Mouse (Mus musculus) neural tube, embryonic 14.5 days (tissue): ENCODE results near the gene Shld1. TPM values are rescaled to one million over a fixed set of nuclear protein-coding genes. Genes with fewer than 3 reads are reported as not detected.

ENCODE experiments used
- ATAC-seq: fragments of 200-750 bp; cut with Nextera tagmentation; 2 replicates; pipeline ENCODE4 v1.8.0; 2017; ENCODE audit warnings: low read depth, mild to moderate bottlenecking, moderate TSS enrichment, moderate library complexity
- H3K27ac ChIP-seq: fragments of 300-500 bp; sonication (generic); 2 replicates; pipeline ENCODE4 v1.5.1; 2014; ENCODE audit warnings: low read depth, mild to moderate bottlenecking, control low read depth, low read length, moderate library complexity, mixed read lengths
- H3K27me3 ChIP-seq: fragments of 300-500 bp; sonication (generic); 2 replicates; pipeline ENCODE4 v1.6.1; 2014; ENCODE audit warnings: low read length; ENCODE audit not compliant: control insufficient read depth, insufficient read depth
- H3K36me3 ChIP-seq: fragments of 300-500 bp; sonication (generic); 2 replicates; pipeline ENCODE4 v1.6.1; 2014; ENCODE audit warnings: low read length, mixed read lengths; ENCODE audit not compliant: control insufficient read depth, insufficient read depth
- H3K4me1 ChIP-seq: fragments of 300-500 bp; sonication (generic); 2 replicates; pipeline ENCODE4 v1.6.1; 2014; ENCODE audit warnings: low read length; ENCODE audit not compliant: control insufficient read depth, insufficient read depth
- H3K4me2 ChIP-seq: fragments of 300-500 bp; sonication (generic); 2 replicates; pipeline ENCODE4 v1.6.1; 2014; ENCODE audit warnings: mild to moderate bottlenecking, low read depth, low read length, control low read depth
- H3K4me3 ChIP-seq: fragments of 300-500 bp; sonication (generic); 2 replicates; pipeline ENCODE4 v1.5.1; 2014; ENCODE audit warnings: low read depth, low read length, control low read depth, mixed read lengths
- H3K9ac ChIP-seq: fragments of 300-500 bp; sonication (generic); replicated peaks from 2 replicates; pipeline ENCODE4 v1.6.1; 2014; ENCODE audit warnings: low read depth, mild to moderate bottlenecking, control low read depth, low read length, mixed read lengths
- H3K9me3 ChIP-seq: fragments of 300-500 bp; sonication (generic); 2 replicates; pipeline ENCODE4 v1.6.1; 2016; ENCODE audit warnings: low read length; ENCODE audit not compliant: control insufficient read depth
- WGBS: fragments of 180-500 bp; shearing (Covaris S2); extraction: QIAGEN DNeasy Blood & Tissue Kit; methylation state at CpG from one replicate; pipeline ENCODE4 v1.1.7; 2014; 5-methylcytosine and 5-hydroxymethylcytosine counted together
- polyA plus RNA-seq: library from polyadenylated mRNA; unstranded; fragments of >200 nt; fragmentation: Nextera tagmentation; extraction: Ambion mirVana; gene quantifications from 2 replicates; pipeline ENCODE4 v1.2.1, GENCODE M21; 2014

The Shld1 gene
- polyA plus RNA-seq, 1 experiment from 2014 or later = 22.1 TPM

DNA sequence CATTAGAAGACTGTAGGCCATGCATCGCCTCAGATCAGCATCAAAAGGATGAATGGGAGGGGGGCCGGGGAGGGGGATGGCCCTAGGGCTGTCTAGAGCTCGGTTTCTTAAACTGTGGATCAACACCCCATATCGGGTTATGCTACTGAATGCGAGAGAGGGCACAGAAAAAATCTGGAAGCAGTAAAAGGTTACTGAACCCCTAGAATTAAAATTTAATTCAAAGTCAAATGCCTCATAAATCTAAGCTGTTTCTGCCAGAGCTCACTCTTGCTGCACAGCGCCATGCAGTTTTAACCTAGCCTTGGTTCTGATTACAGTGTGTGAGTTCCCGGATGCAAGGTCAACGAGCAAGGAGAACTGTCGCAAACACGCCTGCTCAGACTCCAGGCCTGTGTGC is 34.3 kb upstream of the Shld1 start:
- no peak overlapping the region for H3K9ac ChIP-seq
- H3K27ac ChIP-seq = no peak overlapping the region
- no peaks in the 10 kb centered on the region for H3K27me3 ChIP-seq
- H3K4me1 ChIP-seq = no peaks in the 10 kb centered on the region
- no peak overlapping the region for H3K4me2 ChIP-seq
- no peaks in the 10 kb centered on the region for H3K9me3 ChIP-seq
- WGBS = 43% methylated on average over 10 of the region's 10 CpGs
- H3K36me3 ChIP-seq = no peaks in the 10 kb centered on the region
- peak; percentile 79; the same call in 1 of the 2 replicates for ATAC-seq
- no peak overlapping the region for H3K4me3 ChIP-seq

DNA sequence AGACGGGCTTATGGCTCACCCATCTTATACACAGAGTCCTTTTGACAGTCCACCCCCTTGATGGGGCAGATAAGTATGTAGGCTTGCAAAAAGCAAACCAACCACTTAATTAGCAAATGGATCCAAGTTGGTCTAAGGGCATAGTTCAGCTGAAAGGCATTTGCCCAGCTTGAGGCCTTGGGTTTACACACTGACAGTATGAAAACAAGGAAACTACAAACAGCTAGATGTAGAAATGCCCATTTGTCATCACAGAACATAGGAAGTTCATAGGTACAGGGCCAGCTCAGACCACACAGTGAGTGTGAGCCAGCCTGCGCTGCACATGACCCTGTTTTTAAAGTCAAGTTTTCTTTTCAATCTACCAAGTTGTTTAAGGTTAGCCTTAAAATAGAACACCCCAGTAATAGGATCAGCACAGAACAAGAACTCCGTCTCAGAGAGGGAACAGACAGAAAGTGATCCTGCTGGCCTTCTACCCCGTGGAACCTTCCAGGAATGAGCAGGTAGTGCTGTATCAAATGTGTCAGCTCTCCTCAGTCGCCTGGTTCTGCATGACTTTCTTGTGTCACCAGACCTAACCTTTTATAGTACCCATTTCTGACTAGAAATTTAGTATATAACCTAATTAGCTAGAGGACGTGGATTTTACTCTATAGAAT is 31.8 kb upstream of the Shld1 start:
- H3K9me3 ChIP-seq = no peaks in the 10 kb centered on the region
- no peaks in the 10 kb centered on the region for H3K4me1 ChIP-seq
- 86% methylated on average over 6 of the region's 6 CpGs for WGBS
- no peak overlapping the region for H3K27ac ChIP-seq
- no peak for ATAC-seq
- H3K9ac ChIP-seq = no peak overlapping the region
- H3K4me2 ChIP-seq = no peak overlapping the region
- H3K4me3 ChIP-seq = no peak overlapping the region
- H3K27me3 ChIP-seq = no peaks in the 10 kb centered on the region
- no peaks in the 10 kb centered on the region for H3K36me3 ChIP-seq

DNA sequence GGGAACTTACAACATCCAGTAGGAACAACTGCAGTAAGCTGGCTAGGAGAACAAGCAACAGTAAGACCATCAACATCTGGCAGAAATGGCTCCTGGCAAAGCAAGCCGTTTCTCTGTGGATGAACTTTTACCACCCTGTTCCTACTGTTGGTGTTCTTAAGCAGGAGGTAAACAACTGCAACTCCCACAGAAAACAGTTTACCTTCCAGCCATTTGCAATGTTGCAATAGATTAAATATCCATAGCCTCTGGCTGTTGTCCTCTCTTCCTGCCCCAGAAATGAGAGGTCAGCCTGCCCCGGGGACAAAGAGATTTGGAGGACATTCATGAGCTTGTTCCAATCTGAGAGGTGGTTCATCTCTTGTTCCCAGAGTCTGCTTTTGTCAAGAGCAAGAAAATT is 29.5 kb upstream of the Shld1 start:
- ATAC-seq = no peak
- Histone ChIP-seq H3K9ac (no peak overlapping the region), H3K4me1 (no peaks in the 10 kb centered on the region), H3K27ac (no peak overlapping the region), H3K36me3 (no peaks in the 10 kb centered on the region), H3K4me3 (no peak overlapping the region), H3K9me3 (no peaks in the 10 kb centered on the region), H3K27me3 (no peaks in the 10 kb centered on the region), H3K4me2 (no peak overlapping the region)
- 81% methylated on average over 2 of the region's 2 CpGs for WGBS

DNA sequence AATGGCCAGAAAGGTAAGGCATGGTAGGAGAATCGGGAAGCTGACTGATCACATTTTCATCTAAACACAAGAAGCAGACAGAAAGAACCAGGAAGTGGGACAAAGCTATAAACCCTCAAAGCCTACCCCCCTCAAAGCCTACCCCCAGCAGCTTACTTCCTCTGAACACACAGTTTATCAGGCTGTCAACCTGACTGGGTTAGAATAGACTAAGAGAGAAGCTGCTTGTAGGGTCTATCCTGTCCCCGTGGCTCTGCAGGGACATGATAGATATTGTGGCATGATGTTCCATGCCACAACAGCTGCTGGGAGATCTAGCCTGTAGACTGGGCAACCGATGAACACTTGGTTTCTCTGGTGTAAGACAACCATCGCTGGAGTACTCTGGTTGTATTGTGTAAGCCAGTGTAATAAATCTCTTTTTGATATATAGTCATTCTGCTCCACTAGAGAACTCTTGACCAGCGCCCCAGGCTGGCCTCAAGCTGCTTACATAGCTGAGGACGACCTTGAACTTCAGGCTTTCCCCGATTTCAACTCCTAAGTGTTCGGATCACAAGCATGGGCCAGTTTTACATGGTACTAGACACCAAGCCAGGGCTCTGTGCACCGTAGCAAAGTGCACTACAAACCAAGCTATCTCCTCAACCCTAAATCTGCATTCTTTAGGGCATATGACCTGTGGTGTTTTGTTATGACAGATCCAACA is 28.2 kb upstream of the Shld1 start:
- no peaks in the 10 kb centered on the region for H3K27me3 ChIP-seq
- no peak overlapping the region for H3K4me3 ChIP-seq
- H3K4me1 ChIP-seq = no peaks in the 10 kb centered on the region
- WGBS = 86% methylated on average over 9 of the region's 9 CpGs
- H3K36me3 ChIP-seq = no peaks in the 10 kb centered on the region
- no peaks in the 10 kb centered on the region for H3K9me3 ChIP-seq
- no peak overlapping the region for H3K4me2 ChIP-seq
- no peak for ATAC-seq
- no peak overlapping the region for H3K27ac ChIP-seq
- no peak overlapping the region for H3K9ac ChIP-seq

DNA sequence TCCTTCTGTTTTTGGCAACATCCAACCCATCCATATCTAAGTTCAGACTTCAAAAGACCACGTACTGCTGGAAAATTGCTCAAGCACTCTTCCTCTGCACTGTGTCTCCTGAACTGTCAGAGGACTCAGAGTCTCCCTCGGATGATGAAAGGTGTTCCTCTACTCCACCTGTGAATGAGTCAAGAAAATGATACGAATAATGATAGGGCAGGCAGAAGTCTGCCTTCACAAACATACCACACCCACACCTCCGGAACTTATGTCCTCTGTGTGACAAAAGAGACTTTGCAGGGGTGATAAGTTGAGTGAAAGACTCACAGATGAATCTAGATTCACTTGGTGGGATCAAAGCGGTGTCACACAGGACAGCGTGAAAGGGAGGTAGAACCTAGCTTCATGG is 17.6 kb upstream of the Shld1 start:
- Histone ChIP-seq H3K27me3 (no peaks in the 10 kb centered on the region), H3K9ac (no peak overlapping the region), H3K27ac (no peak overlapping the region), H3K9me3 (no peaks in the 10 kb centered on the region), H3K4me2 (no peak overlapping the region), H3K4me1 (no peaks in the 10 kb centered on the region), H3K36me3 (no peaks in the 10 kb centered on the region), H3K4me3 (no peak overlapping the region)
- WGBS = 87% methylated on average over 6 of the region's 6 CpGs
- ATAC-seq = no peak

DNA sequence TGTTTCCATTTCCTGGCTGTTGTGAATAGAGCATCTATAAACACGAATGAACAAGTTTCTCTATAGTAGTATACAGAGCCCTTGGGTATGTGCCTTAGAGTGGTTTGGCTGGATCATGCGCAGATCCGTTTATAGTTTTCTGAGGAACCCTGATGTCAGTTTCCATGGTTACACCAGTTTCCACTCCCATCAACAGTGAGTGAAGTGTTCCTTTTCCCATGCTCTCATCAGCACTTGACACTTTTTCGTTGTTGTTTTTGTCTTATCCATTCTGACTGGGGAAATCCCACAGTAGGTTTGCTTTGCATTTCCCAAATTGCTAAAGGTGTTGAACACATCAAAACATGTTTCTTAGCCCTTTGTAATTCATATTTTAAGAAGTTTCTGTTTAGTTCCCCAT is 16.4 kb upstream of the Shld1 start:
- no peak overlapping the region for H3K4me2 ChIP-seq
- no peak overlapping the region for H3K4me3 ChIP-seq
- 83% methylated on average over 4 of the region's 4 CpGs for WGBS
- H3K4me1 ChIP-seq = no peaks in the 10 kb centered on the region
- H3K27ac ChIP-seq = no peak overlapping the region
- no peaks in the 10 kb centered on the region for H3K36me3 ChIP-seq
- H3K27me3 ChIP-seq = no peaks in the 10 kb centered on the region
- no peak overlapping the region for H3K9ac ChIP-seq
- no peaks in the 10 kb centered on the region for H3K9me3 ChIP-seq
- no peak for ATAC-seq

DNA sequence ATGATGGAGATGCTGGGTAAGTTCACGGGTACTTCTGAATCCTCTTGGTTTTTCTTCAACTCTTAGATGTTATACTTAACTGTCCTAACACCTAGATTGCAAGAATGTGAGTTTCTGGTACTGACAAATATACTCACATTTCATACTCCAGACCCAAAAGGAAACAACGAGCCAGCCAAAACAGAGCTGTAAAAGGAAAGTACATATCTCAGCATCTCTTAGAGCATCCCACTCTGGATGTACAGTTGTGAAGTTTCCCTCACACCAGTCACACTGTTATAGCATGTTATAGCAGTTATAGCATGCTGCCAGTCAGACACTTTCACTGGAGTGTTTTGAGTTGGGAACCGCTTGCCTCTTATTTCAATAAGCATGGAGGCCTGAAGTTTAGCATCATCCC is 14.6 kb upstream of the Shld1 start:
- H3K4me2 ChIP-seq = no peak overlapping the region
- no peak overlapping the region for H3K4me3 ChIP-seq
- no peaks in the 10 kb centered on the region for H3K36me3 ChIP-seq
- H3K9me3 ChIP-seq = no peaks in the 10 kb centered on the region
- 96% methylated on average over 3 of the region's 3 CpGs for WGBS
- H3K4me1 ChIP-seq = no peaks in the 10 kb centered on the region
- no peaks in the 10 kb centered on the region for H3K27me3 ChIP-seq
- H3K27ac ChIP-seq = no peak overlapping the region
- H3K9ac ChIP-seq = no peak overlapping the region
- ATAC-seq = no peak

DNA sequence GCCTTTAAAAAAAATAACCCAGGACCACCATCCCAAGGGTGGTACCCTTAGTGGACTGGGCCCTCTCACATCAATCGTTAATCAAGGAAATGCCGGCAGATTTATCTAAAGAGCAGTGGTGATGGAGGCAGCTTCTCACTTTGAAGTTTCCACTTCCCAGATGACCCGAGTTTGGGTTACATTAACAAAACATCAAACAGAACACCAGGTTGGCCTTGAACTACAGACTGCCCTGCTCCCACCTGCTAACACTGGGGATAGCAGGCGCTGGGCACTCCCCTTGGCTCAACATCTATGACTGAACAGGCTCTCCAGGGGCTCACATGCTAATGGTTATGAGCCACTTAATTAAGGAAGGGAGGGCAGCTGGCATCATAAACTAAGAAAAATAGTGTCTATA is 10.6 kb upstream of the Shld1 start:
- Histone ChIP-seq H3K9me3 (no peaks in the 10 kb centered on the region), H3K9ac (no peak overlapping the region), H3K4me3 (no peak overlapping the region), H3K36me3 (no peaks in the 10 kb centered on the region), H3K4me2 (no peak overlapping the region), H3K27ac (no peak overlapping the region), H3K27me3 (no peaks in the 10 kb centered on the region), H3K4me1 (no peaks in the 10 kb centered on the region)
- WGBS = 75% methylated on average over 4 of the region's 4 CpGs
- no peak for ATAC-seq

DNA sequence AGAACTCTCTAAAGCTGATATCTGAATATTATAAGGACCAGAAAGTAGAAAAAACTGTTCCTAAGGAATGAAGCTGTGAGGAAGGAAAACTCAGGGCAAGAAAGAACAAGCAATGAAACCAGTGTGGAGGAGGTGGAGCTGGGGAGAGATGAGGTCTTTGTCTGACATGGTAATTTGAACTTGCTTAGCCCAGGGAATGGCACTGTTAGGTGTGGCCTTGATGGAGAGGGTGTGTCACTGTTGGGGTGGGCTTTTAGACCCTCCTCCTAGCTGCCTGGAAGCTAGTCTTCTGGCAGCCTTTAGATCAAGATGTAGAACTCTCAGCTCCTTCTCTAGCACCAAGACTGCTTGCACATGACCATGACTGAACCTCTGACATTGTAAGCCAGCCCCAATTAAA is 1.7 kb upstream of the Shld1 start:
- Histone ChIP-seq H3K27ac (no peak overlapping the region), H3K9me3 (no peaks in the 10 kb centered on the region), H3K4me1 (0 out of 2 replicates have a peak, but pooled peaks cover 3% of the 10 kb centered on the region), H3K36me3 (no peaks in the 10 kb centered on the region), H3K4me2 (no peak overlapping the region), H3K9ac (no peak overlapping the region), H3K27me3 (no peaks in the 10 kb centered on the region), H3K4me3 (no peak overlapping the region)
- ATAC-seq = no peak
